Mouse (Mus musculus) small intestine, adult 2 months (tissue): Measurements from ENCODE around the gene Rab31.

ENCODE experiments used
- CTCF ChIP-seq: fragments of 200-500 bp; IDR thresholded peaks from 2 replicates; pipeline ENCODE4 v1.5.1; 2012; ENCODE audit warnings: low read depth, mild to moderate bottlenecking, control low read depth, inconsistent platforms, low read length, moderate library complexity, mixed read lengths; ENCODE audit not compliant: insufficient replicate concordance, insufficient read length; ENCODE audit errors: extremely low read depth
- POLR2A ChIP-seq: fragments of 200-500 bp; IDR thresholded peaks from 2 replicates; pipeline ENCODE4 v1.6.1; 2012; ENCODE audit warnings: low read depth, mild to moderate bottlenecking, control low read depth, inconsistent platforms, low read length, moderate library complexity

DNA sequence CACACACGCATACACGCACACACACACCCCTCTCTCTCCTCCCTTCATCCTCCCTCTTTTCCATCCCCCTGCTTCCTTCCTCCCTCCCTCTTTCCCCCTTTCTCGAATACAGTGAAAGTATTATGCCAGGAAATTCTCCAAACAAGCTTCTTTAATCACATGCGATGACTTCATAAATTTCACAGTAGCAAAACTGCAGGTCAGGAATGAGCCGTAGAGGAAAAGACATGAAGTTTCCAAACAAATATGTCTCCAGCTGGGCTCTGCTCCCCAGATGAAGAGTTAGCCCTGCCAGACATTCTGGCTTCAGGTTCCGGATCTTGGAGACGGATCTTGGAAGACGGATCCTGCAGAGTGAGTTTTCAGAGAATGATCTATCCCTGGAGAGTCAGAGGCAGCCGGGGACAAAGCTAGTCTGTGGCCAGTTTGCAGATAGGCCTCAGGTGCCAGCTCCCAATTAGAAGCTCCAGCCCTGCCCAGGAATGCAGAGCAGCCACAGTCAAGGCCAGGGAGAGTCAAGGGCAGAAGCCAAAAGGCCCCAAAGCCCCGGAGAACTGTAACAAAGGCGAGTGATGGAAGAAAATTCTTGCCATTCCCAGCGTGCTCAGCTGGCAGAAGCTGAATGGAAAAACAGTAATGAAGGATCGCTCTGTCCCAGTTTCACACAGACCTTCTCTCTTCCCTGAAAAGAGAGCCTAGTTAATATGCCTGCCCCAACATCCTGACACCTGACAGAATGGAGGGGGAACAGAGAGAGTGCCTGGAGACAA, 70.6 kb downstream of the Rab31 start:
- no peak for TF ChIP-seq POLR2A
- no peak for TF ChIP-seq CTCF
